In genomic region chr11:101246702-101247012, GRCm38 (mm10) we compare ENCODE assay signal across 9 mouse cellular contexts. TPM values are rescaled to one million over a fixed set of nuclear protein-coding genes. Genes with fewer than 3 reads are reported as not detected.
DNase-seq lines count a peak whose midpoint lies in the region; TF ChIP-seq lines count a peak whose summit lies in the region.
"Had no signal": no experiment of that assay in that cellular context is flagged by ENCODE, and none has a peak within 500 bp of the region (broad histone marks: within the 10 kb centered on the region; RNA-seq: fewer than 3 reads in every experiment).

No protein-coding gene starts in this region.

- in situ Hi-C loops in ES-E14 (cut with MboI; ENCODE audit: low sequenced_read_pairs in 2 of 2, unreplicated experiment in 2 of 2), result no loop called here

- peaks cover 49% of the 10 kb centered on the region for H3K27me3 ChIP-seq in hindbrain, embryonic 10.5 days (ENCODE audit: insufficient read depth, poor library complexity, severe bottlenecking)
- peaks cover 62% of the 10 kb centered on the region for H3K27me3 ChIP-seq in megakaryocyte, embryonic 14.5 days (replicated peaks)

- WGBS in hindbrain, embryonic 10.5 days, result 7% methylated on average over 7 of the region's 7 CpGs

- H3K4me1 ChIP-seq in ES-E14 (ENCODE audit: control insufficient read depth in 2 of 2, insufficient read depth in 2 of 2, low read length in 2 of 2, poor library complexity in 1 of 2), result peaks cover 0 to 15% of the 10 kb centered on the region in 2 experiments; a peak in 1 of 4 replicates
- peaks cover 26% of the 10 kb centered on the region for H3K4me1 ChIP-seq in hindbrain, embryonic 10.5 days (replicated peaks)
- H3K4me1 ChIP-seq in megakaryocyte, embryonic 14.5 days, result peaks cover 44% of the 10 kb centered on the region

- no peak for DNase-seq in gastrocnemius, adult 2 months
- DNase-seq in gastrocnemius, adult 18-20 months (ENCODE audit: low spot score), result no peak
- DNase-seq in ES-E14 (ENCODE audit: low read depth, low spot score), result no peak
- DNase-seq in hindbrain, embryonic 10.5 days (ENCODE audit: low spot score), result no peak
- no peak for DNase-seq in adrenal gland, postnatal 25 days
- no peak for DNase-seq in embryo, embryonic 9.5 days (ENCODE audit: extremely low spot score)
- DNase-seq in thymus, postnatal 14 days, result no peak

- H3K36me3 ChIP-seq in ES-E14 (ENCODE audit: control insufficient read depth, insufficient read depth, low read length, poor library complexity, severe bottlenecking), result no peaks in the 10 kb centered on the region
- no peaks in the 10 kb centered on the region for H3K36me3 ChIP-seq in hindbrain, embryonic 10.5 days
- H3K36me3 ChIP-seq in megakaryocyte, embryonic 14.5 days (replicated peaks; ENCODE audit: low read length), result no peaks in the 10 kb centered on the region

- H3K9me3 ChIP-seq in ES-E14 (ENCODE audit: control insufficient read depth, insufficient read depth, low read depth, low read length), result no peaks in the 10 kb centered on the region
- H3K9me3 ChIP-seq in hindbrain, embryonic 10.5 days, result no peaks in the 10 kb centered on the region
- H3K9me3 ChIP-seq in megakaryocyte, embryonic 14.5 days, result no peaks in the 10 kb centered on the region

- TF ChIP-seq CTCF in gastrocnemius, adult 2 months (IDR thresholded peaks at IDR 0.05), result no peak

- peak overlapping the region; percentile 29 for H3K9ac ChIP-seq in ES-E14 (ENCODE audit: insufficient read depth, low read depth, low read length, poor library complexity, severe bottlenecking)

- peak overlapping the region; percentile 92 for H3K27ac ChIP-seq in gastrocnemius, adult 2 months
- H3K27ac ChIP-seq in ES-E14 (ENCODE audit: insufficient read depth, low read depth, low read length, poor library complexity, severe bottlenecking), result no peak overlapping the region
- peak overlapping the region; percentile 88 for H3K27ac ChIP-seq in hindbrain, embryonic 10.5 days

- intact Hi-C loops in gastrocnemius, adult 2 months (cut with DNase I), result loop anchor here (1.0 kb wide), 1 partner anchor 15 kb away; no protein-coding TSS in a partner anchor

- peak overlapping the region; percentile 90 for H3K4me3 ChIP-seq in gastrocnemius, adult 2 months
- H3K4me3 ChIP-seq in ES-E14 (ENCODE audit: insufficient read depth in 1 of 2, low read depth in 1 of 2, low read length in 2 of 2, poor library complexity in 1 of 2, severe bottlenecking in 1 of 2), result peak overlapping the region; percentile 55 to 57
- H3K4me3 ChIP-seq in hindbrain, embryonic 10.5 days, result peak overlapping the region; percentile 70
- peak overlapping the region; percentile 89 for H3K4me3 ChIP-seq in megakaryocyte, embryonic 14.5 days (replicated peaks)

TF ChIP-seq in ES-E14, 5 proteins besides CTCF, POLR2A, EP300 and RAD21:
- TF ChIP-seq HCFC1 (IDR thresholded peaks at IDR 0.05; ENCODE audit: borderline replicate concordance, insufficient read depth, low read length), result no peak
- no peak for TF ChIP-seq ZC3H11A (IDR thresholded peaks at IDR 0.05; ENCODE audit: borderline replicate concordance, low read depth, low read length)

RNA-seq across cellular contexts. Expression of gene Ramp2, which starts 0.8 kb away (rescaled TPM):
- total RNA-seq in gastrocnemius, adult 2 months (2021), result 10 to 100 TPM; 34.8 to 37.0 TPM
- 10 to 100 TPM; 30.1 to 31.0 TPM for total RNA-seq in gastrocnemius, adult 18-20 months (2021)
- total RNA-seq in ES-E14 (2012; rRNA removed), result 4.0 and 5.6 TPM in 2 replicates
- polyA plus RNA-seq in hindbrain, embryonic 10.5 days (2016; fragmentation: Nextera tagmentation; extraction: Ambion mirVana), result 63.9 and 72.3 TPM in 2 replicates
- 0.32 TPM in 1 of 2 replicates, not detected in the other for polyA plus RNA-seq in megakaryocyte, embryonic 14.5 days (2012; ENCODE audit: insufficient read depth, low replicate concordance)
- total RNA-seq in adrenal gland, postnatal 25 days (2021), result 53.9 and 57.0 TPM in 2 replicates
- total RNA-seq: neutrophil, adult 5-6 weeks had no signal

RNA-seq across cellular contexts. Expression of gene Vps25, which starts 6.8 kb away (rescaled TPM):
- total RNA-seq in gastrocnemius, adult 2 months (2021), result 10 to 100 TPM; 40.2 to 53.4 TPM
- 10 to 100 TPM; 46.1 to 46.8 TPM for total RNA-seq in gastrocnemius, adult 18-20 months (2021)
- 105 and 135 TPM in 2 replicates for total RNA-seq in ES-E14 (2012; rRNA removed)
- polyA plus RNA-seq in hindbrain, embryonic 10.5 days (2016; fragmentation: Nextera tagmentation; extraction: Ambion mirVana), result 135 TPM in 2 replicates
- 100 and 168 TPM in 2 replicates for polyA plus RNA-seq in megakaryocyte, embryonic 14.5 days (2012; ENCODE audit: insufficient read depth, low replicate concordance)
- 112 and 116 TPM in 2 replicates for total RNA-seq in adrenal gland, postnatal 25 days (2021)

RNA-seq across cellular contexts. Expression of gene Wnk4, which starts 13.7 kb away (rescaled TPM):
- under 1 TPM; 0.08 to 0.22 TPM for total RNA-seq in gastrocnemius, adult 2 months (2021)
- under 1 TPM; 0.23 to 0.26 TPM for total RNA-seq in gastrocnemius, adult 18-20 months (2021)
- total RNA-seq in ES-E14 (2012; rRNA removed), result 0.49 and 1.1 TPM in 2 replicates
- 6.7 and 7.6 TPM in 2 replicates for polyA plus RNA-seq in hindbrain, embryonic 10.5 days (2016; fragmentation: Nextera tagmentation; extraction: Ambion mirVana)
- polyA plus RNA-seq in megakaryocyte, embryonic 14.5 days (2012; ENCODE audit: insufficient read depth, low replicate concordance), result 37.7 and 87.0 TPM in 2 replicates
- total RNA-seq in adrenal gland, postnatal 25 days (2021), result 1.7 and 2.6 TPM in 2 replicates

RNA-seq across cellular contexts. Expression of gene Ezh1, which starts 20.4 kb away (rescaled TPM):
- total RNA-seq in gastrocnemius, adult 2 months (2021), result 10 to 100 TPM; 25.9 to 26.3 TPM
- total RNA-seq in gastrocnemius, adult 18-20 months (2021), result 10 to 100 TPM; 25.3 to 26.3 TPM
- 18.3 and 18.9 TPM in 2 replicates for total RNA-seq in ES-E14 (2012; rRNA removed)
- polyA plus RNA-seq in hindbrain, embryonic 10.5 days (2016; fragmentation: Nextera tagmentation; extraction: Ambion mirVana), result 13.1 TPM in 2 replicates
- polyA plus RNA-seq in megakaryocyte, embryonic 14.5 days (2012; ENCODE audit: insufficient read depth, low replicate concordance), result 0.65 and 2.0 TPM in 2 replicates
- 37.3 and 49.6 TPM in 2 replicates for total RNA-seq in adrenal gland, postnatal 25 days (2021)

RNA-seq across cellular contexts. Expression of gene Cntd1, which starts 32.2 kb away (rescaled TPM):
- under 1 TPM; 0.20 to 0.36 TPM for total RNA-seq in gastrocnemius, adult 2 months (2021)
- total RNA-seq in gastrocnemius, adult 18-20 months (2021), result under 1 TPM; 0.31 to 0.37 TPM
- total RNA-seq in ES-E14 (2012; rRNA removed), result 2.1 and 2.4 TPM in 2 replicates
- 0.95 and 1.9 TPM in 2 replicates for polyA plus RNA-seq in hindbrain, embryonic 10.5 days (2016; fragmentation: Nextera tagmentation; extraction: Ambion mirVana)
- polyA plus RNA-seq in megakaryocyte, embryonic 14.5 days (2012; ENCODE audit: insufficient read depth, low replicate concordance), result not detected in 2 replicates
- 0.67 and 0.73 TPM in 2 replicates for total RNA-seq in adrenal gland, postnatal 25 days (2021)
